Mouse (Mus musculus) ES-E14 (cell line): Measurements from ENCODE around the gene Naa38. TPM values are rescaled to one million over a fixed set of nuclear protein-coding genes. Genes with fewer than 3 reads are reported as not detected.
A peak's percentile ranks its signal among the peaks of the same experiment; 100 is the strongest.

Experiments
- DNase-seq: peaks from one replicate; pipeline ENCODE4 v3.0.0-alpha.2; 2013; ENCODE audit warnings: low read depth, low spot score
- H3K27ac ChIP-seq: 2 replicates; pipeline ENCODE4 v1.5.1; 2012; ENCODE audit warnings: low read depth, mild to moderate bottlenecking, low read length, moderate library complexity, mixed read lengths; ENCODE audit not compliant: poor library complexity, insufficient read depth, severe bottlenecking
- H3K36me3 ChIP-seq: 2 replicates; pipeline ENCODE4 v1.6.1; 2012; ENCODE audit warnings: mild to moderate bottlenecking, low read length, moderate library complexity, mixed read lengths; ENCODE audit not compliant: control insufficient read depth, poor library complexity, insufficient read depth, severe bottlenecking
- H3K4me1 ChIP-seq, 2 experiments: fragments of 150-350 bp in 1 of 2; sonication (generic) in 1 of 2; 2 replicates each; pipeline ENCODE4 v1.6.1; 2012; ENCODE audit warnings: low read length in 2 of 2, mild to moderate bottlenecking in 1 of 2, mixed read lengths in 1 of 2; ENCODE audit not compliant: control insufficient read depth in 2 of 2, insufficient read depth in 2 of 2, poor library complexity in 1 of 2
- H3K4me3 ChIP-seq, 2 experiments: fragments of 150-350 bp in 1 of 2; sonication (generic) in 1 of 2; 2 replicates each; pipeline ENCODE4 v1.5.1; 2012; ENCODE audit warnings: low read length in 2 of 2, low read depth in 1 of 2, mild to moderate bottlenecking in 1 of 2, mixed read lengths in 1 of 2; ENCODE audit not compliant: insufficient read depth in 1 of 2, poor library complexity in 1 of 2, severe bottlenecking in 1 of 2
- H3K9ac ChIP-seq: 2 replicates; pipeline ENCODE4 v1.6.1; 2012; ENCODE audit warnings: low read depth, mild to moderate bottlenecking, low read length, mixed read lengths; ENCODE audit not compliant: poor library complexity, insufficient read depth, severe bottlenecking
- H3K9me3 ChIP-seq: fragments of 150-350 bp; sonication (generic); 2 replicates; pipeline ENCODE4 v1.6.1; 2012; ENCODE audit warnings: low read depth, mild to moderate bottlenecking, low read length; ENCODE audit not compliant: control insufficient read depth, insufficient read depth
- CHD2 ChIP-seq: IDR thresholded peaks from 2 replicates; pipeline ENCODE4 v1.6.1; 2014; ENCODE audit warnings: mild to moderate bottlenecking, low read depth, low read length, inconsistent platforms
- HCFC1 ChIP-seq: IDR thresholded peaks from 2 replicates; pipeline ENCODE4 v1.6.1; 2012; ENCODE audit warnings: low read length, inconsistent platforms, borderline replicate concordance; ENCODE audit not compliant: insufficient read depth
- MAFK ChIP-seq: IDR thresholded peaks from 2 replicates; pipeline ENCODE4 v1.6.1; 2014; ENCODE audit warnings: mild to moderate bottlenecking, low read depth, low read length, inconsistent platforms; ENCODE audit not compliant: insufficient read depth
- ZC3H11A ChIP-seq: IDR thresholded peaks from 2 replicates; pipeline ENCODE4 v1.6.1; 2012; ENCODE audit warnings: low read depth, mild to moderate bottlenecking, inconsistent platforms, low read length, borderline replicate concordance
- ZNF384 ChIP-seq: IDR thresholded peaks from 2 replicates; pipeline ENCODE4 v1.6.1; 2012; ENCODE audit warnings: low read depth, low read length, inconsistent platforms
- in situ Hi-C, 2 experiments: fragments of 600-800 bp; cut with MboI; formaldehyde crosslinking; loops; one replicate each; pipeline ENCODE4 v1.15.1; 2025; ENCODE audit warnings: low sequenced_read_pairs in 2 of 2, inconsistent platforms in 1 of 2; ENCODE audit not compliant: unreplicated experiment in 2 of 2
- total RNA-seq: library from RNA; depleted of rRNA; stranded (reverse); fragments of 300-350 nt; gene quantifications from 2 replicates; pipeline ENCODE4 v1.2.3, GENCODE M21; 2012

The Naa38 gene
- total RNA-seq, 1 experiment: 202 TPM

- Histone ChIP-seq H3K4me1 (peaks cover 4 to 36% of the 10 kb centered on the region in 2 experiments; a peak in 3 of 4 replicates), H3K36me3 (peaks cover 30% of the 10 kb centered on the region)
These were observed 14.2 kb downstream of the Naa38 start for GRCm38 (mm10) chr11:69409378-69410044.

DNA sequence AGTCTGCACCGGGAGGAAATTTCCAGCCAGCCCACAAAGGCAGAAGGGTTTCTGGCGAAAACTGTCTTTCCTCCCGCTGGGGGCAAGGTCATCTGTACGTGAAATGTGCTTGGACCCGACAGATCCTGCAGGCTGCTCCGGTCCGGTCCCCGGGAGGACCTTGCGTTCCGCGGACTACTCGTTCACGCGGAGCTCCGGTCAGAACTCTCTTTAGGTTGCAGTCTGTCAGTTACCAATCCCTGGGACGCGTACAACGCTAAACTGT, 14.7 kb downstream of the Naa38 start:
- Histone ChIP-seq H3K9me3 (no peaks in the 10 kb centered on the region), H3K4me1 (peaks cover 4 to 37% of the 10 kb centered on the region in 2 experiments; a peak in 3 of 4 replicates), H3K27ac (no peak overlapping the region), H3K9ac (peak overlapping the region; percentile 66), H3K4me3 (peak overlapping the region; percentile 74 to 94), H3K36me3 (peaks cover 25% of the 10 kb centered on the region)
- in situ Hi-C loops: no loop called here
- TF ChIP-seq ZC3H11A: no peak
- no peak for TF ChIP-seq MAFK
- no peak for TF ChIP-seq CHD2
- TF ChIP-seq ZNF384: no peak
- TF ChIP-seq HCFC1: no peak
- DNase-seq: no peak

More at GRCm38 (mm10) chr11:69409378-69410044, 14.2 kb downstream of the Naa38 start:
- Histone ChIP-seq H3K4me3 (peak overlapping the region; percentile 74 to 94), H3K27ac (peak overlapping the region; percentile 76), H3K9me3 (no peaks in the 10 kb centered on the region), H3K9ac (peak overlapping the region; percentile 66)
- peak; percentile 86 for DNase-seq
- in situ Hi-C loops: no loop called here
- TF ChIP-seq HCFC1 (no peak), MAFK (no peak), CHD2 (0 out of 2 replicates have a peak, but pooled peaks have one; percentile 16)

DNA sequence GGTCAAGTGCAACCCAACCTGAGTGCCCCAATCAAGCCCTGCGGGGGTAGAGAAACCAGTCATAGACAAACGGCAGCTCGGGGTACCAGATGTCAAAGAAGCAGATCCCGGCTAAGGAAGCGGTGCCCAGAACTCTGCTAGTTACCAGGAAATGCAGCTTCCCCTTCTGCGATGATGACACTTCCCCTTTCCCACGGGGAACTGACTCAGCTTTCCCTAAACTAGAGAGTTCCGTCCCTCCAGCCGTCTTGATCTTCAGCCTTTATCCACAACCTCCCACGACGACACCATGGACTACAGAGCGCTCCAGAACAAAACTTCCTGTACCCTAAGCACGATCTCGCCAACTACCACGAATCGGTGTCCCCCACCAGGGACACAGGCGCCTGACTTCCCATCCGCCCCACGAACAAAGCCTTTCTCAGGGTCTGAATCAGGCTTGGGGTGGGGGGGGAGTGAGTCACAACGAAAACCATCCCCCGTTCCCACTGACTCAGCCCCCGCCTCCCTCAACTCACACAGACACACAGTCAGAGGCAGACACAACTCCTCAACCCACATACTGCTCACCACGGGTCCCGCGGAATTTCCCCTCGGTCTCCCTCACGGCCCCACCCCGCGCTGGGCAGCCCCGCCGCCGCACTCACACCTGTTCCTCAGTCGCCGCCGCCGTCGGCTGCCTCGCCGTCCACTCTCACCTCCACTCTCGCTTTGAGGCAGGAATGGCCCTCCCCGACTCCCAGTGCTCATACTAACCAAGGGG, 15.2 kb downstream of the Naa38 start:
- Histone ChIP-seq H3K27ac (no peak overlapping the region), H3K9ac (peak overlapping the region; percentile 66), H3K4me1 (peaks cover 4 to 37% of the 10 kb centered on the region in 2 experiments; a peak in 3 of 4 replicates), H3K36me3 (peaks cover 22% of the 10 kb centered on the region), H3K9me3 (no peaks in the 10 kb centered on the region), H3K4me3 (peak overlapping the region; percentile 74 to 94)
- DNase-seq: no peak
- TF ChIP-seq MAFK (no peak), ZC3H11A (no peak), ZNF384 (no peak), HCFC1 (no peak)
- in situ Hi-C loops: no loop called here

DNA sequence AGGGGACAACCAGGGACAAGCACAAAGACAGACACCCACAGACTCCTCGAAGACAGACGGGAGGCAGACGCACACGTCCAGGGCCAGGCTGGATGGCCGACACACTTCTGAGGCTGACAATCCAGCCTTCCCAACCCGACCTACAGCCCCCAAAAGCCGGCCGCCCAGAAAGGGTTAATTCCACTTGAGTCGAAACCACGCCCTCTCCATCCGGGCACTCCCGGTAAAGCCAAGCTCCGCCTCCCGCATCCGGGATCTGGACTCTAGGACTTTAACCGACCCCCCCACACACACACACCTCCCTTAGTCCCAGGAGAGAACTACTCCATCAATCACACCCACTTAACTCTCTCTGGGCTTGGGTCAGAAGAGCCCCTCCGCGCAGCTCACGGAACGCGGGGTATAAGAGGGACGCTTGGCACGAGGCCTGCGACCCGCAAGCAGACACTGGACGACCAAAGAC, 15.8 kb downstream of the Naa38 start:
- peak; percentile 98 for DNase-seq
- H3K4me1 ChIP-seq: peaks cover 4 to 32% of the 10 kb centered on the region in 2 experiments; a peak in 3 of 4 replicates
- peak overlapping the region; percentile 81 for H3K9ac ChIP-seq
- H3K4me3 ChIP-seq: peak overlapping the region; percentile 74 to 94
- peaks cover 15% of the 10 kb centered on the region for H3K36me3 ChIP-seq
- no peaks in the 10 kb centered on the region for H3K9me3 ChIP-seq
- in situ Hi-C loops: no loop called here
- TF ChIP-seq CHD2 (no peak), ZNF384 (no peak), MAFK (no peak), HCFC1 (no peak; the same call in 1 of the 2 replicates), ZC3H11A (no peak)
- no peak overlapping the region for H3K27ac ChIP-seq
